Mouse (Mus musculus) thymus, adult 2 months (tissue): ENCODE data around the gene Tmem273.

Experiments
- CTCF ChIP-seq: fragments of 200-500 bp; IDR thresholded peaks from 2 replicates; pipeline ENCODE4 v1.5.1; 2012; ENCODE audit warnings: mild to moderate bottlenecking, control low read depth, low read length, moderate library complexity, borderline replicate concordance; ENCODE audit not compliant: control insufficient read depth, poor library complexity, insufficient read depth; ENCODE audit errors: extremely low read depth
- POLR2A ChIP-seq: fragments of 200-500 bp; IDR thresholded peaks from 2 replicates; pipeline ENCODE4 v1.6.1; 2012; ENCODE audit warnings: mild to moderate bottlenecking, low read length, control low read depth, moderate library complexity; ENCODE audit not compliant: control insufficient read depth, poor library complexity, insufficient read depth; ENCODE audit errors: extremely low read depth

- TF ChIP-seq POLR2A, result no peak
- TF ChIP-seq CTCF, result no peak
Measured at GRCm38 (mm10) chr14:32776077-32776476, 9.7 kb upstream of the Tmem273 start.
